Mouse (Mus musculus) right cerebral cortex, postnatal 25 days (tissue): Measurements from ENCODE around the gene Lancl2.

Experiments
- DNase-seq: peaks from one replicate; pipeline ENCODE4 v3.0.0; 2022

Gene Lancl2

GRCm38 (mm10) chr6:57702376-57702742 lies at the start of gene Lancl2:
Gene Lancl2 (plus strand): TSS chr6:57702540.
- DNase-seq, result no peak

GRCm38 (mm10) chr6:57661295-57661694 lies 41.0 kb upstream of the Lancl2 start:
- no peak for DNase-seq

GRCm38 (mm10) chr6:57684156-57684555 lies 18.2 kb upstream of the Lancl2 start:
- no peak for DNase-seq

GRCm38 (mm10) chr6:57691467-57692261 lies 10.7 kb upstream of the Lancl2 start, which contains the start of gene Pyurf:
Gene Pyurf (minus strand): TSS chr6:57692078.
- DNase-seq, result peak; percentile 79

GRCm38 (mm10) chr6:57693116-57693515 lies 9.2 kb upstream of the Lancl2 start:
- DNase-seq, result no peak

GRCm38 (mm10) chr6:57701686-57702085 lies 654 bp upstream of the Lancl2 start:
- no peak for DNase-seq

- peak; percentile 96 for DNase-seq
Observed at GRCm38 (mm10) chr6:57702743-57703499, 581 bp downstream of the Lancl2 start.

- no peak for DNase-seq
Observed at GRCm38 (mm10) chr6:57703703-57704102, 1.4 kb downstream of the Lancl2 start.

- no peak for DNase-seq
Observed at GRCm38 (mm10) chr6:57706721-57707120, 4.4 kb downstream of the Lancl2 start.

GRCm38 (mm10) chr6:57711726-57712125 lies 9.4 kb downstream of the Lancl2 start:
- DNase-seq, result no peak

- no peak for DNase-seq
Observed at GRCm38 (mm10) chr6:57721347-57721746, 19.0 kb downstream of the Lancl2 start.

GRCm38 (mm10) chr6:57742749-57743148 lies 40.4 kb downstream of the Lancl2 start:
- no peak for DNase-seq

- no peak for DNase-seq
Observed at GRCm38 (mm10) chr6:57743333-57743732, 41.0 kb downstream of the Lancl2 start.

GRCm38 (mm10) chr6:57744123-57744522 lies 41.8 kb downstream of the Lancl2 start:
- no peak for DNase-seq

- DNase-seq, result no peak
Observed at GRCm38 (mm10) chr6:57744974-57745747, 42.8 kb downstream of the Lancl2 start.

- no peak for DNase-seq
Observed at GRCm38 (mm10) chr6:57745748-57746129, 43.4 kb downstream of the Lancl2 start.

- DNase-seq, result no peak
Observed at GRCm38 (mm10) chr6:57753962-57754759, 51.8 kb downstream of the Lancl2 start.

GRCm38 (mm10) chr6:57763054-57763453 lies 60.7 kb downstream of the Lancl2 start:
- no peak for DNase-seq

GRCm38 (mm10) chr6:57765095-57765878 lies 62.9 kb downstream of the Lancl2 start:
- DNase-seq, result no peak

GRCm38 (mm10) chr6:57766287-57766686 lies 63.9 kb downstream of the Lancl2 start:
- no peak for DNase-seq

GRCm38 (mm10) chr6:57767112-57767868 lies 65.0 kb downstream of the Lancl2 start:
- no peak for DNase-seq
